Mouse (Mus musculus): ENCODE measurements around the gene Prrxl1. TPM values are rescaled to one million over a fixed set of nuclear protein-coding genes. Genes with fewer than 3 reads are reported as not detected.

The Prrxl1 gene
- polyA plus RNA-seq, 1 experiment, result not detected

GRCm38 (mm10) chr14:32627271-32627670 lies 28.1 kb downstream of the Prrxl1 start:
- no peak for DNase-seq (ENCODE audit: low read depth)

DNA sequence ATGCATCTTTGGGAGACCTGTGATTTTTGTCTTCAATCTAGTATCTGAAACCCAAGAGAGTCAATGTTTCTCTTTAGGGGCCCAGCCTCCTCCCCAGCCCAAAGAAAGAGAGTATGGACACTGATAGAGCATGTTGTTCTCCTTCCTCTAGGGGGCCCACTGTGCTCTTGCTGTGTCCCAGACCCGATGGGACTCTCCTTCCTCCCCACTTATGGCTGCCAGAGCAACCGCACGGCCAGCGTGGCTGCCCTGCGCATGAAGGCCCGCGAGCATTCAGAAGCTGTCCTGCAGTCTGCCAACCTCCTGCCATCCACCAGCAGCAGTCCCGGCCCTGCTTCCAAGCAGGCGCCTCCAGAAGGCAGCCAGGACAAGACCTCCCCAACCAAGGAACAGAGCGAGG lies 29.4 kb downstream of the Prrxl1 start:
- DNase-seq (ENCODE audit: low read depth), result no peak

DNA sequence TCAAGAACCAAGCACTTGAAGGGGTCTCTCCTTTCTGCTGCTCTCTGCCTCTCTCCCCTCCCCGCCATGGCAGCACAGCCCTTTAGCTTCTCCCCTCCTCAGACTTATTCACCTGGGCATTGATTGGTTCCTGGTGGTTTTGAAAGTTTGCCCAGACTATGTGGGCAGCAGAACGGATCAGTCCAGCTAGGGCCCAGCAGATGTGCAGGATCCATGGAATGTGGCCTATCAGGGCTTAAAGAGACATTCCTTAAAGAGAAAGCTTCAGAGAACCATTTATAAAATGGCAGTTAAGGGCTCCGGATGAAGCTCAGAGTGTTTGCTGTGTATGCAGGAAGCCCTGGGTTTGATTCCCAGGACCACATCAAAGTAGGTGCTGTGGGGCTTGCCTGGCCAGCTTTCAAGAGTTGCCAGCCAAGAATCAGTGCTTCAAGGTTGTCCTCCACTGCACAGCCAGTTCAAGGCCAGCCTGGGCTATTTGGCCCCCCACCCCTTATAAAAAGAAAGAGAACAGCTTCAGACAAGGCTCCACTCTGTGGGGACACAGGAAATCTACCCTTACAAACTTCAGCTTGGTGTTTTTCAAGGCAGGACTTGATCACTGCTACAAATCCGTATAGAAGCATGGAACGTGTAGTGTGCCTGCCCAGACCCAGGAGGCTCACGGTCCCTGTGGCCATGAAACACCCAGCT lies 33.8 kb downstream of the Prrxl1 start:
- no peak for DNase-seq (ENCODE audit: low read depth)

GRCm38 (mm10) chr14:32634015-32634682 lies 34.9 kb downstream of the Prrxl1 start:
- no peak for DNase-seq (ENCODE audit: low read depth)

GRCm38 (mm10) chr14:32638485-32638884 lies 39.3 kb downstream of the Prrxl1 start:
- no peak for DNase-seq (ENCODE audit: low read depth)

GRCm38 (mm10) chr14:32659781-32660180 lies 60.6 kb downstream of the Prrxl1 start:
- no peak for DNase-seq (ENCODE audit: low read depth)

DNA sequence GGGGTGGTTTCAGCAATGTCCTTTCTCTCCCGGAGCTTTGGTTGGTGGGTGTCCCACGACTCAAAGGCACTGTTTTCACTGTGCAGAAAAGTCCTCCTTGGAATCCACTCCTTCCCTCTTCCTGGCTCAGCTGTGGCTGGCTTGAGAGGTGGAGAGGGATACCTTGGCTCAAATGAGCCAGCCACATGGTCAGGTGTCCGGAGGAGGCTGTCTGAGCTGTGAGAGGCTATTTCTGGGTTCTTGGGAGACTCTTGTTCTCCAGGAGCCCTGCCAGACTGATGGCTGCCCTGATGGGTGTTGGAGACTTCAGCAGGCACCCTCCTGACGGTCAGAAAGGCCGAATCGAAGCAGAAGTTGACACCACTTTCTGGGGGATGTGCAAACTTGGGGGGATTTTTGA lies 63.9 kb downstream of the Prrxl1 start:
- DNase-seq (ENCODE audit: low read depth), result no peak

GRCm38 (mm10) chr14:32673178-32673577 lies 74.0 kb downstream of the Prrxl1 start:
- no peak for DNase-seq (ENCODE audit: low read depth)

- no peak for DNase-seq (ENCODE audit: low read depth)
Measured at GRCm38 (mm10) chr14:32678565-32678964, 79.4 kb downstream of the Prrxl1 start.

GRCm38 (mm10) chr14:32681603-32682002 lies 82.4 kb downstream of the Prrxl1 start:
- DNase-seq (ENCODE audit: low read depth), result no peak

DNA sequence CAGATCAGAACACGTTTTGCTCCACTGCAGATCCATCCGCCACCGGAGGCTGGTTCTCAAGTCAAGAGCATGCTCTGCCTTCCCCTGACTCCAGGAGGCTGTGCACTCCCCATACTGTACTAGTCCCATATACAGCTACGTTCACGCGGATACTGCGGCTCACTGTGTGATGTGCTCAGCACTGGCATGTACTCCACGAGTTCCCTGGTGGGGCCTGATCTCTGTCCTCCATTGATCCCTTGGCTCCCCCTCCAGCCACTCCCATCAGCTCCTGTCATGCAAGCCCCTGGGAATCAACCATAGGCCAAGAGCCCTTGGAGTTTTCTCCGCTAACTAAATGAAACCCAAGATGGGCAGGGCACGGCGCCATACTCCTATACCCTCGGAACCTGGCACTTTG lies 83.3 kb downstream of the Prrxl1 start:
- no peak for DNase-seq (ENCODE audit: low read depth)

DNA sequence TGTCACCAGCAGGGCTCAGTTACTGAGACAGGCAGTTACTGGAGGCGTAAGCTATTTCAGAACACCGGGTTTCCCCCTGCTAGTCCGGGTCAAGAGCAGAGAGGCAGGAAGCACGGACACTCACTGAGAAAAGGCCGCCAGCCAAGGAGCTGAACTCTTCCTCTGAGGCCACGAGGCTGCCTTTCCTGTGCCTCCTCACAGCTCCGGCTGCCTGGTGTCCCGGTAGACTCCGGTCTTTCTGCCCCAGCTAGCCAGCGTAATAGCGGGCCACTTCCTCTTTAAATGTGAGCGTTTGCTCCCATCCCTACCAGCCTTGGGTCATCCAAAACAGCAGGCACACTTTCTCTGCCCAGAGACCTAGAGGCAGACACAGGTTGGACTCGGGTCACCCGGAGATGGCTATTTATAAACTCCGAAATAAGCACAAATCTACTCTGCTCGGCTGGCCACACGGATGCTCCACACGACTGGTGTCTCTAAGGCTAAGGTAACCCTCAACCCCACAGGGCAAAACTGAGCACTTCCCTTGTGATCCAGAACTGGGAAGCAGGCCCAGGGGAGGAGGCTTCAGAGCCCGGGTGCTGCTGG lies 84.1 kb downstream of the Prrxl1 start:
- DNase-seq (ENCODE audit: low read depth), result no peak

- no peak for DNase-seq (ENCODE audit: low read depth)
Measured at GRCm38 (mm10) chr14:32683982-32684734, 85.0 kb downstream of the Prrxl1 start.

GRCm38 (mm10) chr14:32684735-32685105 lies 85.5 kb downstream of the Prrxl1 start:
- no peak for DNase-seq (ENCODE audit: low read depth)

GRCm38 (mm10) chr14:32685124-32685826 lies 86.1 kb downstream of the Prrxl1 start, which contains the start of gene 3425401B19Rik:
Gene 3425401B19Rik, minus strand, starts transcription at chr14:32685293.
- DNase-seq (ENCODE audit: low read depth), result no peak

DNA sequence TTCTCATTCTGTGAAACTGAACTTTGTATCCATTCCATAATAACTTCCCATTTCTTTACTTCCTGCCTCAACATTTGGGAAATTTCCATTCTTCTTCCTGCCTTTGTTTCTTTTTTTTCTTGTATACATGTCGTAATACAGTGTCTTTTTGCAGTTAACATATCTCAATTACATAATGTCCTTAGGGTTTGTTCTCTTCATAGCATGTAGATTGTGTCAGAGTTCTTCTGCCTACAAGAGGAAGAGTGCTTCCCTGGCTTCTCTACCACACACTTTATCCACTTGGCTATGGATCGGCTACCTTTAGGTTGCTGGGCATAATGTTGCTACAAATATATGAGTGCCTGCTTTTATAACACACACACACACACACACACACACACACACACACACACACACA lies 96.7 kb downstream of the Prrxl1 start:
- DNase-seq (ENCODE audit: low read depth), result no peak

DNA sequence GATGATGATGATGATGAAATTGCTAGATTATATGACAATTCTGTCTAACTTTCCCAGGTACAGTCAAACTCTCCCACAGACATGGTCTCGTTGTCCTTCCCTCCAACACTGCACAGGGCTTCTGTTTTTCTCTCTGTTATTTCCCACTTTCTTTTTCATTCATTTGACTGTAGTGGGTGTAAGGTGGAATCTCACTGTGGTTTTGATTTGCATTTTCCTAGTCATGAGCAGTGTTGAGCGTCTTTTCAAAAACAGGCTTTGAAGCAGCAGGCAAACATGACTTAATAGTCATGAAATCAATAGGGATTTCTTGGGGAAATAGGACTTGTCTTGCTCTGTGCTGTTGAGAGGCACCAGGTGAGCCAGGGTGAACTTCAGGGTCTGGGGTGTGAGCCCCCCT lies 97.1 kb downstream of the Prrxl1 start:
- DNase-seq (ENCODE audit: low read depth), result no peak

DNA sequence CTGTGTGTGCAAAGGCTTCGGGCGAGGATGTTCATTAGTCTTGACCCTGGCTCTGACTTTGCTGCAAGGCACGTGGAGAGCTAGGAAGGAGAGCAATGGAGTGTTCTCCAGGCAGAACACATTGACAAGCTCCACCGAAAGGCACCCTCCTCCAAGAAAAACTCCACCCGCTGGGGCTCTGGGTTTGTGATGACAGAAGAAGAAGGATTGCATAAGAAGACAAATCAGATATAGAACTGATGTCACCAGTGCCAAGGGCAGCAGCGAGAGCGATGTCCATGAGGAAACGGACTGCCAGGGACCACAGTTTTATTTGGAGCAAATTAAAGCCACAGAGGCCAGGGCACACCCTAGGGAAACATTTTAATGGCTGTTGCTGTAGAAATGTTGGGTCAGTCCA lies 98.6 kb downstream of the Prrxl1 start:
- DNase-seq (ENCODE audit: low read depth), result no peak

DNA sequence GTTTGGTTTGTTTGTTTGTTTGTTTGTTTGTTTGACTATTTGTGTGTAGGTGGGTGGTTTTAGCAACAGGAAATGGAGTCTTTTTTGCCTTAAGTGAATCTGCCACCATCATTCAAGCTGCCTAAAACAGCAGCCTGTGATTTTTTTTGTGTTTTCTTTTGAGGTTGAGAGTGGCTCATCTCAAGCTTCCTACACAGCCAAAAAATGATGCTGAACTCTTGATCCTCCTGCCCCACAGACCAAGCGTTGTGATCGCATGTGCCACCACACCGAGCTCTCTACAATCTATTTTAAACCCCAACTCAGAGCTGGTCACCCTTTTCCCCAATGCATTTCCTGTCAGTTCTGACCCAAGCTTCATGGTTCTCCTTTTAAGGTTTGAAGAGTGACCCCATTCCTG lies 99.3 kb downstream of the Prrxl1 start:
- DNase-seq (ENCODE audit: low read depth), result no peak

All from gonadal fat pad, adult 2 months (tissue).